Mouse (Mus musculus): ENCODE data around the gene Olfr203.
"Not testable (repeated sequence)": the region's sequence is repeated elsewhere in the genome, so short reads cannot be mapped to it uniquely, and the experiment has no call there.

The Olfr203 gene

GRCm38 (mm10) chr16:59298581-59298980 lies at the start of gene Olfr203:
TSS of gene Olfr203 (plus strand) at chr16:59298881.
- in situ Hi-C loops (cut with MboI, MseI) = no loop called here

- in situ Hi-C loops (cut with MboI, MseI) = loop anchor here in 1 of 2 experiments (10.0 kb wide), 2 partner anchors 55 to 905 kb away; no protein-coding TSS in a partner anchor
Observed at GRCm38 (mm10) chr16:59249684-59250083, 49.0 kb upstream of the Olfr203 start.

GRCm38 (mm10) chr16:59269097-59269496 lies 29.6 kb upstream of the Olfr203 start:
- in situ Hi-C loops (cut with MboI, MseI) = not testable (repeated sequence)

- in situ Hi-C loops (cut with MboI, MseI) = loop anchor here in 1 of 2 experiments (5.0 kb wide), 1 partner anchor 45 kb away; no protein-coding TSS in a partner anchor
Observed at GRCm38 (mm10) chr16:59272532-59272931, 26.1 kb upstream of the Olfr203 start, which contains the start of gene Olfr201. TSS of gene Olfr201 (minus strand) at chr16:59272632.

GRCm38 (mm10) chr16:59280542-59280941 lies 18.1 kb upstream of the Olfr203 start:
- in situ Hi-C loops (cut with MboI, MseI) = no loop called here

- in situ Hi-C loops (cut with MboI, MseI) = no loop called here
Observed at GRCm38 (mm10) chr16:59283476-59283875, 15.2 kb upstream of the Olfr203 start.

GRCm38 (mm10) chr16:59286693-59287092 lies 12.0 kb upstream of the Olfr203 start, which contains the start of gene Olfr202:
TSS of gene Olfr202 (minus strand) at chr16:59286793.
- in situ Hi-C loops (cut with MboI, MseI) = no loop called here

- in situ Hi-C loops (cut with MboI, MseI) = not testable (repeated sequence)
Observed at GRCm38 (mm10) chr16:59287576-59287975, 11.1 kb upstream of the Olfr203 start.

- in situ Hi-C loops (cut with MboI, MseI) = no loop called here
Observed at GRCm38 (mm10) chr16:59318148-59318547, 19.5 kb downstream of the Olfr203 start, which contains the start of gene Olfr204. TSS of gene Olfr204 (minus strand) at chr16:59318248.

- in situ Hi-C loops (cut with MboI, MseI) = not testable (repeated sequence)
Observed at GRCm38 (mm10) chr16:59323262-59323661, 24.6 kb downstream of the Olfr203 start.

- in situ Hi-C loops (cut with MboI, MseI) = no loop called here
Observed at GRCm38 (mm10) chr16:59331038-59331437, 32.4 kb downstream of the Olfr203 start, which contains the start of gene Olfr205. TSS of gene Olfr205 (minus strand) at chr16:59331138.

GRCm38 (mm10) chr16:59349146-59349545 lies 50.5 kb downstream of the Olfr203 start, which contains the start of gene Olfr206:
TSS of gene Olfr206 (minus strand) at chr16:59349246.
- in situ Hi-C loops (cut with MboI, MseI) = no loop called here

All from T-helper 17 cell (primary cell).